Mouse (Mus musculus): ENCODE measurements around the gene Nell1. TPM values are rescaled to one million over a fixed set of nuclear protein-coding genes. Genes with fewer than 3 reads are reported as not detected.
"Not testable (repeated sequence)": the region's sequence is repeated elsewhere in the genome, so short reads cannot be mapped to it uniquely, and the experiment has no call there.

Gene Nell1
- 0.53 and 0.61 TPM in 2 replicates for polyA plus RNA-seq (2014; fragmentation: Nextera tagmentation; extraction: Ambion mirVana)

GRCm38 (mm10) chr7:49974841-49975440 lies at the start of gene Nell1:
Gene Nell1 (plus strand): TSS chr7:49974864.
- Histone ChIP-seq H3K4me1 (ENCODE audit: control insufficient read depth in 2 of 2, insufficient read depth in 2 of 2, low read length in 2 of 2) (peaks cover 0 to 5% of the 10 kb centered on the region in 2 experiments; a peak in 3 of 4 replicates), H3K27ac (replicated peaks in 1 of 2; ENCODE audit: control insufficient read depth in 1 of 2, insufficient read depth in 1 of 2, low read depth in 2 of 2, low read length in 2 of 2) (no peak within 1 kb of the TSS), H3K27me3 (ENCODE audit: control insufficient read depth, insufficient read depth, low read length) (peaks cover 79% of the 10 kb centered on the region), H3K4me2 (ENCODE audit: low read length) (peak within 1 kb of the TSS; percentile 90), H3K9me3 (ENCODE audit: control insufficient read depth, low read length) (no peaks in the 10 kb centered on the region), H3K4me3 (ENCODE audit: control insufficient read depth in 1 of 2, insufficient read depth in 1 of 2, low read depth in 1 of 2, low read length in 2 of 2) (peak within 1 kb of the TSS; percentile 40 to 53), H3K9ac (ENCODE audit: low read length) (peak within 1 kb of the TSS; percentile 44; the same call in 1 of the 2 replicates), H3K36me3 (ENCODE audit: control insufficient read depth, insufficient read depth, low read length) (no peaks in the 10 kb centered on the region)
- ATAC-seq (ENCODE audit: insufficient number of reproducible peaks, insufficient read depth, low FRiP score, low read depth) = no peak
- WGBS = 2% methylated on average over 52 of the region's 52 CpGs

- Histone ChIP-seq H3K36me3 (ENCODE audit: control insufficient read depth, insufficient read depth, low read length) (no peaks in the 10 kb centered on the region), H3K4me2 (ENCODE audit: low read length) (no peak overlapping the region), H3K27ac (replicated peaks in 1 of 2; ENCODE audit: control insufficient read depth in 1 of 2, insufficient read depth in 1 of 2, low read depth in 2 of 2, low read length in 2 of 2) (no peak overlapping the region), H3K9ac (ENCODE audit: low read length) (no peak overlapping the region), H3K9me3 (ENCODE audit: control insufficient read depth, low read length) (no peaks in the 10 kb centered on the region), H3K4me3 (ENCODE audit: control insufficient read depth in 1 of 2, insufficient read depth in 1 of 2, low read depth in 1 of 2, low read length in 2 of 2) (no peak overlapping the region), H3K27me3 (ENCODE audit: control insufficient read depth, insufficient read depth, low read length) (no peaks in the 10 kb centered on the region; the same call in 1 of the 2 replicates), H3K4me1 (ENCODE audit: control insufficient read depth in 2 of 2, insufficient read depth in 2 of 2, low read length in 2 of 2) (no peaks in the 10 kb centered on the region)
- 32% methylated on average over 3 of the region's 3 CpGs for WGBS
- ATAC-seq (ENCODE audit: insufficient number of reproducible peaks, insufficient read depth, low FRiP score, low read depth) = no peak
Observed at GRCm38 (mm10) chr7:49928571-49928970, 46.1 kb upstream of the Nell1 start.

GRCm38 (mm10) chr7:49929999-49930398 lies 44.7 kb upstream of the Nell1 start:
- Histone ChIP-seq H3K4me2 (ENCODE audit: low read length) (no peak overlapping the region), H3K27me3 (ENCODE audit: control insufficient read depth, insufficient read depth, low read length) (no peaks in the 10 kb centered on the region; the same call in 1 of the 2 replicates), H3K9ac (ENCODE audit: low read length) (no peak overlapping the region), H3K4me1 (ENCODE audit: control insufficient read depth in 2 of 2, insufficient read depth in 2 of 2, low read length in 2 of 2) (no peaks in the 10 kb centered on the region), H3K36me3 (ENCODE audit: control insufficient read depth, insufficient read depth, low read length) (no peaks in the 10 kb centered on the region), H3K27ac (replicated peaks in 1 of 2; ENCODE audit: control insufficient read depth in 1 of 2, insufficient read depth in 1 of 2, low read depth in 2 of 2, low read length in 2 of 2) (no peak overlapping the region), H3K4me3 (ENCODE audit: control insufficient read depth in 1 of 2, insufficient read depth in 1 of 2, low read depth in 1 of 2, low read length in 2 of 2) (no peak overlapping the region), H3K9me3 (ENCODE audit: control insufficient read depth, low read length) (no peaks in the 10 kb centered on the region)
- WGBS = 73% methylated on average over 4 of the region's 4 CpGs
- ATAC-seq (ENCODE audit: insufficient number of reproducible peaks, insufficient read depth, low FRiP score, low read depth) = no peak

GRCm38 (mm10) chr7:49933386-49934115 lies 41.1 kb upstream of the Nell1 start:
- H3K4me3 ChIP-seq (ENCODE audit: control insufficient read depth in 1 of 2, insufficient read depth in 1 of 2, low read depth in 1 of 2, low read length in 2 of 2); H3K9ac ChIP-seq (ENCODE audit: low read length); H3K36me3 ChIP-seq (ENCODE audit: control insufficient read depth, insufficient read depth, low read length); ATAC-seq (ENCODE audit: insufficient number of reproducible peaks, insufficient read depth, low FRiP score, low read depth); H3K27ac ChIP-seq (replicated peaks in 1 of 2; ENCODE audit: control insufficient read depth in 1 of 2, insufficient read depth in 1 of 2, low read depth in 2 of 2, low read length in 2 of 2); H3K27me3 ChIP-seq (ENCODE audit: control insufficient read depth, insufficient read depth, low read length); H3K4me2 ChIP-seq (ENCODE audit: low read length); H3K9me3 ChIP-seq (ENCODE audit: control insufficient read depth, low read length); H3K4me1 ChIP-seq (ENCODE audit: control insufficient read depth in 2 of 2, insufficient read depth in 2 of 2, low read length in 2 of 2): not testable (repeated sequence)
- 81% methylated on average over 14 of the region's 14 CpGs for WGBS

- Histone ChIP-seq H3K9me3 (ENCODE audit: control insufficient read depth, low read length) (no peaks in the 10 kb centered on the region), H3K4me2 (ENCODE audit: low read length) (no peak overlapping the region), H3K36me3 (ENCODE audit: control insufficient read depth, insufficient read depth, low read length) (no peaks in the 10 kb centered on the region), H3K4me1 (ENCODE audit: control insufficient read depth in 2 of 2, insufficient read depth in 2 of 2, low read length in 2 of 2) (no peaks in the 10 kb centered on the region), H3K27ac (replicated peaks in 1 of 2; ENCODE audit: control insufficient read depth in 1 of 2, insufficient read depth in 1 of 2, low read depth in 2 of 2, low read length in 2 of 2) (no peak overlapping the region), H3K9ac (ENCODE audit: low read length) (no peak overlapping the region), H3K27me3 (ENCODE audit: control insufficient read depth, insufficient read depth, low read length) (no peaks in the 10 kb centered on the region), H3K4me3 (ENCODE audit: control insufficient read depth in 1 of 2, insufficient read depth in 1 of 2, low read depth in 1 of 2, low read length in 2 of 2) (no peak overlapping the region)
- ATAC-seq (ENCODE audit: insufficient number of reproducible peaks, insufficient read depth, low FRiP score, low read depth) = no peak
- WGBS = 74% methylated on average over 3 of the region's 3 CpGs
Observed at GRCm38 (mm10) chr7:49936821-49937220, 37.8 kb upstream of the Nell1 start.

- H3K4me1 ChIP-seq (ENCODE audit: control insufficient read depth in 2 of 2, insufficient read depth in 2 of 2, low read length in 2 of 2) = no peaks in the 10 kb centered on the region
- 56% methylated on average over 3 of the region's 3 CpGs for WGBS
- H3K36me3 ChIP-seq (ENCODE audit: control insufficient read depth, insufficient read depth, low read length) = no peaks in the 10 kb centered on the region
- ATAC-seq (ENCODE audit: insufficient number of reproducible peaks, insufficient read depth, low FRiP score, low read depth) = no peak
- H3K4me3 ChIP-seq (ENCODE audit: control insufficient read depth in 1 of 2, insufficient read depth in 1 of 2, low read depth in 1 of 2, low read length in 2 of 2) = no peak overlapping the region
- no peak overlapping the region for H3K4me2 ChIP-seq (ENCODE audit: low read length)
- H3K27me3 ChIP-seq (ENCODE audit: control insufficient read depth, insufficient read depth, low read length) = no peaks in the 10 kb centered on the region
- H3K9ac ChIP-seq (ENCODE audit: low read length) = no peak overlapping the region
- H3K27ac ChIP-seq (replicated peaks in 1 of 2; ENCODE audit: control insufficient read depth in 1 of 2, insufficient read depth in 1 of 2, low read depth in 2 of 2, low read length in 2 of 2) = no peak overlapping the region
- H3K9me3 ChIP-seq (ENCODE audit: control insufficient read depth, low read length) = no peaks in the 10 kb centered on the region
Observed at GRCm38 (mm10) chr7:49942023-49942422, 32.6 kb upstream of the Nell1 start.

GRCm38 (mm10) chr7:49942490-49942889 lies 32.2 kb upstream of the Nell1 start:
- no peak for ATAC-seq (ENCODE audit: insufficient number of reproducible peaks, insufficient read depth, low FRiP score, low read depth)
- Histone ChIP-seq H3K9me3 (ENCODE audit: control insufficient read depth, low read length) (no peaks in the 10 kb centered on the region), H3K4me1 (ENCODE audit: control insufficient read depth in 2 of 2, insufficient read depth in 2 of 2, low read length in 2 of 2) (no peaks in the 10 kb centered on the region), H3K4me2 (ENCODE audit: low read length) (no peak overlapping the region), H3K27me3 (ENCODE audit: control insufficient read depth, insufficient read depth, low read length) (no peaks in the 10 kb centered on the region), H3K4me3 (ENCODE audit: control insufficient read depth in 1 of 2, insufficient read depth in 1 of 2, low read depth in 1 of 2, low read length in 2 of 2) (no peak overlapping the region), H3K9ac (ENCODE audit: low read length) (no peak overlapping the region), H3K27ac (replicated peaks in 1 of 2; ENCODE audit: control insufficient read depth in 1 of 2, insufficient read depth in 1 of 2, low read depth in 2 of 2, low read length in 2 of 2) (no peak overlapping the region), H3K36me3 (ENCODE audit: control insufficient read depth, insufficient read depth, low read length) (no peaks in the 10 kb centered on the region)
- WGBS = 54% methylated on average over 5 of the region's 5 CpGs

Measured in heart, embryonic 14.5 days (tissue).